Mouse (Mus musculus) liver, embryonic 16.5 days (tissue): Measurements from ENCODE around the gene Hapln2. TPM values are rescaled to one million over a fixed set of nuclear protein-coding genes. Genes with fewer than 3 reads are reported as not detected.

Experiments
- ATAC-seq: fragments of 200-750 bp; cut with Nextera tagmentation; 2 replicates; pipeline ENCODE4 v1.8.0; 2017; ENCODE audit warnings: low read depth, mild to moderate bottlenecking, moderate number of reproducible peaks, moderate library complexity
- H3K27ac ChIP-seq: fragments of 300-500 bp; sonication (generic); 2 replicates; pipeline ENCODE4 v1.5.1; 2014; ENCODE audit warnings: mild to moderate bottlenecking, low read length
- H3K27me3 ChIP-seq: fragments of 300-500 bp; sonication (generic); 2 replicates; pipeline ENCODE4 v1.6.1; 2014; ENCODE audit warnings: low read depth, low read length, mixed read lengths; ENCODE audit not compliant: control insufficient read depth, insufficient read depth
- H3K36me3 ChIP-seq: fragments of 300-500 bp; sonication (generic); 2 replicates; pipeline ENCODE4 v1.6.1; 2014; ENCODE audit warnings: mild to moderate bottlenecking; ENCODE audit not compliant: control insufficient read depth, insufficient read depth
- H3K4me1 ChIP-seq: fragments of 300-500 bp; sonication (generic); 2 replicates; pipeline ENCODE4 v1.6.1; 2014; ENCODE audit warnings: low read depth, low read length, mixed read lengths; ENCODE audit not compliant: control insufficient read depth
- H3K4me2 ChIP-seq: fragments of 300-500 bp; sonication (generic); 2 replicates; pipeline ENCODE4 v1.6.1; 2014; ENCODE audit warnings: low read depth, low read length, mixed read lengths
- H3K4me3 ChIP-seq: fragments of 300-500 bp; sonication (generic); 2 replicates; pipeline ENCODE4 v1.5.1; 2014; ENCODE audit warnings: low read depth, mild to moderate bottlenecking, low read length
- H3K9ac ChIP-seq: fragments of 300-500 bp; sonication (generic); 2 replicates; pipeline ENCODE4 v1.6.1; 2014; ENCODE audit warnings: low read depth, low read length
- H3K9me3 ChIP-seq: fragments of 300-500 bp; sonication (generic); replicated peaks from 2 replicates; pipeline ENCODE4 v1.6.1; 2016; ENCODE audit warnings: low read length; ENCODE audit not compliant: control insufficient read depth
- WGBS: fragments of 180-500 bp; shearing (Covaris S2); extraction: QIAGEN DNeasy Blood & Tissue Kit; methylation state at CpG from one replicate; pipeline ENCODE4 v1.1.7; 2014; ENCODE audit not compliant: insufficient replicate concordance; 5-methylcytosine and 5-hydroxymethylcytosine counted together
- polyA plus RNA-seq: library from polyadenylated mRNA; unstranded; fragments of >200 nt; fragmentation: Nextera tagmentation; extraction: Ambion mirVana; gene quantifications from 2 replicates; pipeline ENCODE4 v1.2.1, GENCODE M21; 2015

Gene Hapln2
- polyA plus RNA-seq, 1 experiment from 2014 or later, result not detected

DNA sequence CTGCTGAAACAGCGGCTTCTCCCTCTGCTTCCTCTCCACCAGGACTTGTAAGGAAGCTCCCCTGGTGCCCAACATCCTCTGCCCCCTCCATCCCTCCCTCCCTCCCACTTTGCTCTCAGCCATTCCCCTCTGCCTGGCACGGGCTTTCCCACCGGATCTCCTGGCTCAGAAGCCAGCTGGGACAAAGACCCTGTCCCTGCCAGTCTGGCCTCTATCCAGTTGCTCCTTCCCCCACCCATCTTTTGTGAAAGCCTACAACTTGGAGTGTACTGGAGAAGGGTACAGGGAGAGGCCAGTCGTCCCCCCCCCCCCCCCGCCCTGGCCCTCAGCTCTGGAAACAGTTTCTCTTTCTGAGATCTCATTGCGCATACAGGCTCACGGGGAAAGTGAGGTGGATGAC, 28.6 kb downstream of the Hapln2 start:
- Histone ChIP-seq H3K4me3 (no peak overlapping the region), H3K27me3 (peaks cover 96% of the 10 kb centered on the region), H3K4me2 (no peak overlapping the region), H3K9ac (no peak overlapping the region), H3K9me3 (no peaks in the 10 kb centered on the region), H3K36me3 (no peaks in the 10 kb centered on the region), H3K27ac (no peak overlapping the region), H3K4me1 (no peaks in the 10 kb centered on the region; the same call in 1 of the 2 replicates)
- 4% methylated on average over 6 of the region's 7 CpGs for WGBS
- ATAC-seq, result no peak

GRCm38 (mm10) chr3:87996971-87997614, 30.3 kb downstream of the Hapln2 start:
- H3K4me2 ChIP-seq, result 0 out of 2 replicates have a peak overlapping the region, but pooled peaks have one; percentile 5
- H3K4me1 ChIP-seq, result no peaks in the 10 kb centered on the region; the same call in 1 of the 2 replicates
- H3K9ac ChIP-seq, result no peak overlapping the region
- no peak for ATAC-seq
- H3K36me3 ChIP-seq, result no peaks in the 10 kb centered on the region
- H3K27me3 ChIP-seq, result peaks cover 84% of the 10 kb centered on the region
- peak overlapping the region; percentile 8; the same call in 1 of the 2 replicates for H3K4me3 ChIP-seq
- no peaks in the 10 kb centered on the region for H3K9me3 ChIP-seq
- 1% methylated on average over 49 of the region's 49 CpGs for WGBS
- H3K27ac ChIP-seq, result no peak overlapping the region

GRCm38 (mm10) chr3:87996401-87996800, 31.0 kb downstream of the Hapln2 start:
- 1% methylated on average over 14 of the region's 15 CpGs for WGBS
- Histone ChIP-seq H3K9me3 (no peaks in the 10 kb centered on the region), H3K27me3 (peaks cover 77% of the 10 kb centered on the region), H3K4me3 (no peak overlapping the region), H3K4me2 (no peak overlapping the region), H3K9ac (no peak overlapping the region), H3K27ac (no peak overlapping the region), H3K36me3 (no peaks in the 10 kb centered on the region), H3K4me1 (no peaks in the 10 kb centered on the region; the same call in 1 of the 2 replicates)
- no peak for ATAC-seq

DNA sequence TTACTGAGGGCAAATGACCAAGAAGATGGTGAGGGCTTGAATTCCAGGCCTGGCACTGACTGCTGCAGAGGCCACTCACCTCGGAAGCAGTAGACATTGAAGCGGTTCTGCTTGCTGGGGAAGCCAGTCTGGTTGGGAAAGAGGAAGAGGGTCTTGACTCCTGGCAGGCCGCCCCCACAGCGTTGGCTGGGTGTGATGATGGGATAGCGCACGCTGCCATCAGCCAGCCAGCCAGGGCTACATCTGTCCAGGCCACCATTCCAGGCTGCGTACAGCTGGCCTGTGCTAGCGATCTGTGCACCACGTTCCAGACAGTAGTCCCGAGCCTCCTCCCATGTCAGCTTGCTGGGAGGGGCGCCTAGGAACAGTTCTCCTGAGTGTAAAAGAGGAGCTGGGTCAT, 32.1 kb downstream of the Hapln2 start:
- no peak for ATAC-seq
- Histone ChIP-seq H3K27ac (no peak overlapping the region), H3K4me1 (no peaks in the 10 kb centered on the region; the same call in 1 of the 2 replicates), H3K4me3 (no peak overlapping the region), H3K4me2 (no peak overlapping the region), H3K36me3 (no peaks in the 10 kb centered on the region), H3K9me3 (no peaks in the 10 kb centered on the region), H3K27me3 (peaks cover 66% of the 10 kb centered on the region), H3K9ac (no peak overlapping the region)
- WGBS, result 18% methylated on average over 11 of the region's 11 CpGs

GRCm38 (mm10) chr3:87993436-87993835, 33.9 kb downstream of the Hapln2 start:
- WGBS, result 2% methylated on average over 5 of the region's 6 CpGs
- Histone ChIP-seq H3K27ac (no peak overlapping the region), H3K9me3 (no peaks in the 10 kb centered on the region), H3K4me1 (no peaks in the 10 kb centered on the region; the same call in 1 of the 2 replicates), H3K27me3 (peaks cover 59% of the 10 kb centered on the region), H3K4me2 (no peak overlapping the region), H3K36me3 (no peaks in the 10 kb centered on the region), H3K4me3 (no peak overlapping the region), H3K9ac (no peak overlapping the region)
- ATAC-seq, result no peak

- peaks cover 32% of the 10 kb centered on the region for H3K27me3 ChIP-seq
These were observed 37.4 kb downstream of the Hapln2 start for GRCm38 (mm10) chr3:87989935-87990334.

DNA sequence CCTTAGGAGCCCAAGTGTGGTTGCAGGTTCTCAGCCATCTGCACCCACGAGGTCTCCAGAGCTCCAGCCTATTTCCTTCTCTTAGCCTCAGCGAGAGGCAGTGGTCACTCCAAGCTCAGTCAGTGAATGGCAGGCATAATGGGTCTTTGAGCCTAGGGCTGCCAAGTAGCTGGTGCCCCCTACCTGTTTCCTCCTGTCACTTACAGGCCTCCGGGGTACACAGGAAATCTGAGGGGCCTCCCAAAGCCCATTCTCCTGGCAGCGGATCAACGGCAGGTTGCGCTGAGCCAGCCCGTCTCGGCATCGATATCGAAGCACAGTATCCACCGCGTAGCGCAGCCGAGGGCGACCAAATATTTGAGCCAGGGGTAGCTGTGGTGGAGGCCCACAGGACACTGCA, 39.3 kb downstream of the Hapln2 start:
- ATAC-seq, result no peak
- peaks cover 20% of the 10 kb centered on the region for H3K27me3 ChIP-seq
- no peak overlapping the region for H3K9ac ChIP-seq

More at GRCm38 (mm10) chr3:87989935-87990334, 37.4 kb downstream of the Hapln2 start:
- WGBS, result 22% methylated on average over 10 of the region's 10 CpGs
- peaks cover 5% of the 10 kb centered on the region for H3K4me1 ChIP-seq
- H3K9ac ChIP-seq, result no peak overlapping the region
- no peak overlapping the region for H3K4me2 ChIP-seq
- H3K36me3 ChIP-seq, result no peaks in the 10 kb centered on the region
- H3K9me3 ChIP-seq, result no peaks in the 10 kb centered on the region
- ATAC-seq, result no peak
- H3K4me3 ChIP-seq, result no peak overlapping the region
- no peak overlapping the region for H3K27ac ChIP-seq

DNA sequence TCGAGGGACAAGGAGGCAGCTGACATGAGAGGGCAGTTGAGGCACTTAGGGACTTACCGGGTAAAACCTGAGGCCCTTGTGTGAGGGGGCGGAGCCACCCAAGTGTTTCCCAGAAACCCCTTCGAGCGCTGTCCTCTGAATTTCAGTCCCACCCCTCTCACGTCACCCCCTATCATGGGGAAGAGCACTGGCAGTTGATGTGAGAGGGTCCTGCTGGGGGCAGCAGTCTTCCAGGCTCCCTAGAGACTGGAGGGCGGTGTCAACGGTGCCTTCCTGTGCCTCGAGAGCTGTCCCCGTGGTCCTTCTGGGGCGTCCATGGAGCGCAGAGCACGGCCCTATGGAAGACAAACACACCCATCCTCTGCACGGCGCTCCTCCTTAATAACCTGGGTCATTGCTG, 39.8 kb downstream of the Hapln2 start:
- no peaks in the 10 kb centered on the region for H3K9me3 ChIP-seq
- WGBS, result 1% methylated on average over 15 of the region's 15 CpGs
- H3K4me3 ChIP-seq, result peak overlapping the region; percentile 14
- H3K4me2 ChIP-seq, result peak overlapping the region; percentile 53
- H3K36me3 ChIP-seq, result no peaks in the 10 kb centered on the region
- no peak overlapping the region for H3K27ac ChIP-seq
- peaks cover 20% of the 10 kb centered on the region for H3K27me3 ChIP-seq
- H3K4me1 ChIP-seq, result peaks cover 12% of the 10 kb centered on the region
- ATAC-seq, result peak; percentile 16; the same call in 1 of the 2 replicates
- H3K9ac ChIP-seq, result no peak overlapping the region

More for the DNA sequence above, 39.3 kb downstream of the Hapln2 start:
- Histone ChIP-seq H3K4me3 (peak overlapping the region; percentile 14), H3K36me3 (no peaks in the 10 kb centered on the region), H3K4me1 (peaks cover 9% of the 10 kb centered on the region), H3K27ac (no peak overlapping the region), H3K4me2 (peak overlapping the region; percentile 53), H3K9me3 (no peaks in the 10 kb centered on the region)
- WGBS, result 3% methylated on average over 15 of the region's 15 CpGs

DNA sequence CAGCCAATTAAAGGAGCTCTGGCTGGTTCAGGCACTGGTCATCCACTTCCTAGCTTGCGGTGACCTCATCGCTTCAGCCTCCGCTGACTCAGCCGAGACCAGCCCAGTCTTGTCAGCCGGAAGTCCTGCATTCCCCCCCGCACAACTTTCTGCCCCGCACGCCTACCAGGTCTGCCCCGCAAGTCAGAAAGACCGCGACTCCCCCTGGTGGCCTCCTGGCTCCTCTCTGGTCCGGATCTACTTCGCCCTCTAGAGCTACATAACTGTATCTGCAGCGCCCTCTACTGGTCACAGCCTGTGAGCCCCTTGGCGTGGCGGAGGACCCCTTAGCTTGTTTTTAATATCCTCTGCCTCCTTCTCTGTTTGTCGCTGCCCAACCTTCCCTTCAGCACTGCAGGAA, 40.5 kb downstream of the Hapln2 start:
- Histone ChIP-seq H3K36me3 (no peaks in the 10 kb centered on the region), H3K9me3 (no peaks in the 10 kb centered on the region), H3K4me3 (peak overlapping the region; percentile 14), H3K4me1 (peaks cover 12% of the 10 kb centered on the region), H3K9ac (no peak overlapping the region), H3K27ac (no peak overlapping the region), H3K27me3 (peaks cover 20% of the 10 kb centered on the region), H3K4me2 (peak overlapping the region; percentile 53)
- peak; percentile 70 for ATAC-seq
- WGBS, result under 1% methylated on average over 17 of the region's 17 CpGs
